Mouse (Mus musculus) ovary, postnatal 10 days (tissue): ENCODE measurements around the gene Camta1.

Experiments
- DNase-seq: peaks from one replicate; pipeline ENCODE4 v3.0.0; 2022; ENCODE audit warnings: low spot score

Gene Camta1

DNA sequence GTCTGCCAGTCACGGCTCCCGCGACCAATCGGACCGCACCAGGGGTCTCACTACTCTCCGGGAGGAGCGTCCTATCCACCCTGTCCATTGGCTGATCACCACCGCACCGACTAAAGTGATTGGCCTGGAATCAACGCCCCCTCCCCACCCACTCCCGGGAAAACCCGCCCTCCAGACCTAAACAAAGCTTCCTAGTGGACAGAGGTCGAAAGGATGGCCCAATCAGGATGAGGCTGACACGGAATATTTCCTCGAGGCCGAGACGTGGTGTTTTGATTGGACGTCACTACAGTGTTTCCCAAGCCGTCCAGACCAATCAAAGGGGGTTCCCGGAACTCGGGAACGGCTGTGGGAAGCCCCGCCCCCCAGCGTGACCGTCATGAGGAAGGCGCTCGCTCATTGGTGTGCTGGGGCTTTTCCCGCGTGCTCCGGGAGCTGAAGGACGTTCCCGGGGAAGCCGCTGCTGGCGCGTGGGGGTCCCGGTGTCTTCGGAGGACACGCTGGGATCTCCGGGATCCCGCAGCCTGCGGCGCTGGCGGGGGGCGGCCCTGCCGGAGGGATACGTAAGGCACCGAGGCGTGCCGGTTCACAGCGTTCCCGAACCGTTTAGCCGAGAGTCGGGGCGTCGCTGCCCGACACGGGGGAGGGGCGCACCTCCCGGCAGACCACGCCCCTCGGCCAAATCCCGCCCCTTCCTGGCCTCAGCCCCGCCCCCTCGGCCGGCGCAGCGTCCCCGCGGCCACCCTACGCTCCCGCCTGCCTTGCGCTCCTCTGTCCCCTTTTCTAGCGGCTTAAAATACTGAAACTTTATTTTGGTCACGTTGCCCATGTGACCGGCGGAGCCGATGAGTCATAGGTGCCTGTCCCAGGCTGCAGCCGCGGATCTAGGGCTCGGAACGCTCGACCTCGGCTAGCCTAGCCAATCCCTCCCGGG, at the start of gene Camta1:
TSS of gene Camta1 (minus strand) at position 71 of the 934 bp plus-strand sequence.
- DNase-seq, result peak; percentile 98

DNA sequence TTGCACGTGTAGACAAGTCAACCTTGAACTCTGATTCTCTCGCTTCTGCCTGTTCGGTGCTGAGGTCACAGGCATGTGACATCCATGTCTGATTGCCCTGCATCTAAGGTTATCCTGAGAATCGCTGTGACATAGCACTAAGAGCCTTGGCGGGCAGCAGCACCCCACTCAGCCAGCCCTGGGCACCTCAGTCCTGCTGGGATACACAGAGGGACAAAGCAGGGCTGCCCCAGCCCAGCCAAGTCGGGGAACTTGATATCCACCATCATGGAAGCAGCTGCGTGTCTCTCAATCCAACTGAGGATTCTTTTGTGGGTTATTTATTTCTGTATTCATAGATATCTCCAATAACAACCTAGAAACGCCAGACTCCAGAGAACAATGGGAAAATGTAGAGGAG, 47.1 kb upstream of the Camta1 start:
- no peak for DNase-seq

GRCm38 (mm10) chr4:151907577-151908343, 46.1 kb upstream of the Camta1 start:
- no peak for DNase-seq

GRCm38 (mm10) chr4:151905621-151906020, 43.9 kb upstream of the Camta1 start:
- no peak for DNase-seq

DNA sequence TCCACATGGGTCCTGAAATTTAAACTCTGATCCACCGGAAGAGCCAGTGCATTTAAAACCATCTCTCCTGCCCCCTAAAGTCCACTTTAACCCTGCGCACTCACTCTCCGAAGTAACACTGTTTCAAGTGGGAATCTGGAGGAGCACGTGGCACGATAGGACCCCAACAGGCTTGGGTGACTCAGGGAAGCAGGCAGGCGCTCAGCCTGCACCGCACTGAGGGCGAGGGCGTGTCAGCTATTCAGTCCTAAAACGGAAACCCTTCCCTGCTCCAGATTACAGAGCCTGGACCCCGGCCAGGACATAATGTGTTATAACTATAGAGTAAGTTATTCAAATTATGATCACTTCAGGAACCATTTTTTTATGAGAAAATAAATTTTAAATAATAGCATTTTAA, 42.4 kb upstream of the Camta1 start:
- DNase-seq, result no peak

DNA sequence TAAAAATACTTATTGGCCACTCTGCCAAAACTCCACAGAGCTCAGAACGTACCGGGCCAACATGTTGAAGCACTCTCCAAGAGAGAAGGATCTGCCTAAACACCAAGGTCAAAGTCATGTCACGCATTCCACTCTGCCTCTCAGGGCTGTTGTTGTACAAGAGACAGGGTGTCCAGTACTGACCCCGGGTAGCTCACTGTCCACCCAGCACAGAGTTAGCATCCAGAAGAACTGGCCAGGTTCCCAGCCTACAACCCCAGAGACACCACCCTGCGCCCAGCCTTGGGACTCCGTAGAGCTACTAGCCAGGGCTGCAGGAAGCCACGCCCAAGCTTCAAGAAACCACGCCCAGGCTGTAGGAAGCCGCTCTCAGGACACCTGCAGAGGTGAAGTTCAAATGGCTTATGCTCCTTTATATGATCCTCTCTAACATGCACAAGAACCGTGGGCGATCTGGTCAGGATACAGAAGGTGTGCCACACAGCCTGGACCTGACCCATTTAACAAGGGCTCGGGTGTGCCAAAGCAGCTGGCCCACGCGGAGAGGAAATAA, 41.1 kb upstream of the Camta1 start:
- no peak for DNase-seq

DNA sequence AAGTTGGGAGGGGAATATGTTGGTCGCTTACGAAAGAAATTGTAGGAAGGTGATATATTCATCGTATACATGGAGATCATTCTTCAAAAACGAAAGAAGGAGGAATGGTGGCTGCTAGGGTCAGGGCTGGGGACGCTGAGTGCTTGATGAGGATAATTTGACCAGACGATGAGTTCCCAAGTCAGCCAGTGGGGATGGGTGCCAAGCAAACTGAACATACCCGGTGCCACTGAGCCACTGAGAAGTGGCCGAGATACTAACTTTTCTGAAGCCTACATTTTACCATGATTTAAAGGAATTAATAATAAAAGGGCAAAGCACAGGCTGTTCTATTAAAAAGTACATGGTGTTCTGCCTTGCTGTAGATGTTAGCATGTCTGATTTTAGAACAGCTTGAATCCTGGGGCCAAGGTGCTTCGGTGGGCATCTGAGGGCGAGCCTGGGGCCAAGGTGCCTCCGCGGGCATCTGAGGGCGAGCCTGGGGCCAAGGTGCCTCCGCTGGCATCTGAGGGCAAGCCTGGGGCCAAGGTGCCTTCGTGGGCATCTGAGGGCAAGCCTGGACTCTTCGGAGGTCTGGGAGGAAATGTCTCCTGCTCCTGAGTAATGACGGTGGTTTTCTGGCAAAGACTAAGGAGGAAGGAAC, 40.5 kb upstream of the Camta1 start:
- DNase-seq, result no peak

GRCm38 (mm10) chr4:151901422-151901821, 39.7 kb upstream of the Camta1 start:
- DNase-seq, result no peak

GRCm38 (mm10) chr4:151900735-151901134, 39.1 kb upstream of the Camta1 start:
- DNase-seq, result no peak

GRCm38 (mm10) chr4:151899707-151900384, 38.2 kb upstream of the Camta1 start:
- DNase-seq, result no peak

DNA sequence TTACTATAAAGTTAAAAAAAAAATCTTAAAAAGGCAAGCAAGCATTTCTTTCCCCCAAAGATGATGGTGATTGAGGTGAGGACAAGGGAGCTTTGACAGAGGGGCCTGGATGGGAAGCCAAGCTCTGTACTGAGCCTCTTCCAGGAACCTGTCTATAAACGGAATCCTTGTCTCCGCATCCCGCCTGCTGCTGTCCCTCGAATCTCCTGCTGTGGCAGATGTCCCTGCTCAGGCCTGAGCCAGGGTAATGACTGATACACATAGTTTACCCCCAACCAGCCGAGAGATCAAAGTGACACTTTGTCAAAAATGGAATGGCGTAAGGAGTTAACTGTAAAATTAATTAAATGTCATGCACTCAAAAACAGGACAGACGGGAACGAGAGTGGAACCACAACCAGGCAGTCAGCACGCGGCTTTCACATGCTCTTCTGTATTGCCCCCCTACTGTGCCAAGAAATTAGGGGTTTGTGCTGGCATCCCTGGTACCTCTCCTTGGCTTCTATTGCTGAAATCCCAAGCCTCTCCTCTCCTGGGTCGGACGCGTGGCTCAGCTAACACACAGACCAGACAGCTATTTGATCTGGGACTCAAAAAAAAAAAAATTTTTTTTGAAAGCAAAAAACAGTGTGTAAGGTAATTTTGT, 37.0 kb upstream of the Camta1 start:
- no peak for DNase-seq

DNA sequence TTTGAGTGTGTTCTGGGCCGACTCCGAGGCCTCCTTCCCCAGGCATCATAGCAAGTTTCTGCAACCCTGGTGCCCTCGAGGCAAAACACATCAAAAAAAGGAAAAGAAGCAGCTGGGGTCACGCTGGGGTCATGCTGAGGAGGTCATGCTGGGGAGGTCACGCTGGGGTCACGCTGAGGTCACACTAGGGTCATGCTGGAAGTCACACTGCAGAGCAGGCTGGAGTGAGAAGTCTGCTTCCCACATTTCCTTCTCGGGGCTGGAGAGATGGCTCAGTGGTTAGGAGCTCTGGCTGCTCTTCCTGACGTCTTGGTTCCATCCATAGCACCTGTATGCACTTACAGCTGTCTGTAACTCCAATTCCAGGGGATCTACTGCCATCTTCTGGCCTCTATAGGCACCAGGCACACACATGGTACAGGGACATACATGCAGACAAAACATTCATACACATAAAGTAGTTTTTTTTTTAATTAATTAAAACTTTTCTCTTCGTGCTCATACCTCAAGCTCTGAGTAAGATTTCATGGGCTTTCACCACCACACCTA, 35.5 kb upstream of the Camta1 start:
- DNase-seq, result no peak

GRCm38 (mm10) chr4:151895624-151896023, 33.9 kb upstream of the Camta1 start:
- no peak for DNase-seq

DNA sequence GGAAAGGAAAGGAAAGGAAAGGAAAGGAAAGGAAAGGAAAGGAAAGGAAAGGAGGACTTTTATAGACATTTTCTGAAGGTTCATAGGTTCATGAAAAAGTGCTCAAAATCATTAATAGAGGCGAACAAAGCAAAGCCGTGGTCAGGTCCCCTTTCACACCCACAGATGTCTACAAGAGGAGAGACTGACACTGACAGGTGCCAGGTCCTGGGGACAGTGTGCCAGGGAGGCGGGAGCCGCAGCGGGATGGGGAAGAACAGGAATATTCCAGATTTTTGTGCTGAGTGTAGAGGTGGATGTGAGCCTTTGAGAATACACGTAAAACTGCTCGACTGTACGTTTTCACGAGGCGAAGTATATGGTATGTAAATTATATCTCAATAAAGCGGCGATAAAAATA, 33.2 kb upstream of the Camta1 start:
- no peak for DNase-seq

GRCm38 (mm10) chr4:151893241-151893640, 31.6 kb upstream of the Camta1 start:
- no peak for DNase-seq

DNA sequence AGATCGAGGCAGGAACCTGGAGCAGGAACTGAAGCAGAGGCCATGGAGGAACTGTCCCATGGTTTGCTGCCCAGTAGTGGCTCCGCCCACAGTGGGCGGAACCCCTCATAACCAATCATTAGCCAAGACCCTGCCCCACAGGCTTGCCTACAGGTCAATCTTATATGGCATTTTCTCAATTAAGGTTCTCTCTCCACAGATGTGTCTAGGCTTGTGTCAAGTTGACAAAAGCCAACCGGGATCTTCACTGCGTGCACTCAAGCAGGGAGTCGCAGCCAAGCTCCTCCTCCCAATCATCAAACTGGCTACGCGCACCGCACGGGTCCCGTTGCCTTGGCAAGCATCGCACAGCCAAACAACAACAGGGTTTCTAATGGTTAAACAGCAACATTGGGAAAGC, 19.9 kb upstream of the Camta1 start:
- DNase-seq, result no peak

DNA sequence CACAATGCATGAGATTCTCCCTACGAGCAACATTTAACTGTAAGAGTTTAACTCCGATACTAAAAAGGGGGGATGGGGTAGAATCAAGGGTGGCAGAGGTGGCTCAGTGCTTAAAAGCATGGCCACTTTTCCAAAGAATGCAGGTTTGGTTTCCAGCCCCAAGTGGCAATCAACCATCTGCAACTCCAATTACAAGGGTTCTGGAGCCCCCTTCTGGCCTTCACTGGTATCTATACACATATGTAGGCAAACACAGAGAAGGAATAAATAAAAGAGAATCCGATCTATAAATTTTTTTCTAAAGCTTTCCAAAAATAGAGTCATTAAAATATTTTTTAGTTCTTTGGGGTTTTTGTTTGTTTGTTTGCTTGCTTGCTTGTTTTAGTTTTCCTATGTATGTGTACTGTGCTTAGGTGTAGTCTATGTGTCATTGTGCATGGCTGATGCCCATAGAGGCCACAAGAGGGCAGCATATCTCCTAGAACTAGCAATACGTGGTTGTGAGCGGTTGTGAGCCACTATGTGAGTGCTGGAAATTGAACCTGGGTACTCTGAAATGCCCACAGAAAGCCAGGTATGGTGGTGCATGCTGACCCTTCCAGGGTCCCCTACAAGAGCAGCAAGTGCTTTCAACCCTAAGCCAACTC, 18.5 kb upstream of the Camta1 start:
- DNase-seq, result no peak

- no peak for DNase-seq
These were observed 14.7 kb upstream of the Camta1 start for GRCm38 (mm10) chr4:151876400-151876799.

- DNase-seq, result no peak
These were observed 1.8 kb upstream of the Camta1 start for GRCm38 (mm10) chr4:151863511-151863910.

GRCm38 (mm10) chr4:151861471-151861805, 238 bp downstream of the Camta1 start:
- peak; percentile 100 for DNase-seq
